Mouse (Mus musculus) hindbrain, embryonic 14.5 days (tissue): ENCODE results near the gene Fbxl17. TPM values are rescaled to one million over a fixed set of nuclear protein-coding genes. Genes with fewer than 3 reads are reported as not detected.

Experiments
- ATAC-seq: fragments of 200-750 bp; cut with Nextera tagmentation; 2 replicates; pipeline ENCODE4 v1.8.0; 2017; ENCODE audit warnings: moderate number of reproducible peaks, mild to moderate bottlenecking, moderate TSS enrichment, moderate library complexity; ENCODE audit not compliant: low FRiP score
- DNase-seq: peaks from one replicate; pipeline ENCODE4 v3.0.0-alpha.2; 2015; ENCODE audit warnings: low spot score
- H3K27ac ChIP-seq: fragments of 300-500 bp; sonication (generic); 2 replicates; pipeline ENCODE4 v1.5.1; 2014; ENCODE audit warnings: mild to moderate bottlenecking, moderate library complexity
- H3K27me3 ChIP-seq: fragments of 300-500 bp; sonication (generic); 2 replicates; pipeline ENCODE4 v1.6.1; 2014; ENCODE audit warnings: mild to moderate bottlenecking, low read length, mixed read lengths; ENCODE audit not compliant: control insufficient read depth, insufficient read depth
- H3K36me3 ChIP-seq: fragments of 300-500 bp; sonication (generic); replicated peaks from 2 replicates; pipeline ENCODE4 v1.6.1; 2014; ENCODE audit not compliant: control insufficient read depth, insufficient read depth
- H3K4me1 ChIP-seq: fragments of 300-500 bp; sonication (generic); replicated peaks from 2 replicates; pipeline ENCODE4 v1.6.1; 2014; ENCODE audit warnings: antibody characterized with exemption, low read length, mixed read lengths; ENCODE audit not compliant: control insufficient read depth, insufficient read depth
- H3K4me2 ChIP-seq: fragments of 300-500 bp; sonication (generic); replicated peaks from 2 replicates; pipeline ENCODE4 v1.6.1; 2014; ENCODE audit warnings: mild to moderate bottlenecking, moderate library complexity
- H3K4me3 ChIP-seq: fragments of 300-500 bp; sonication (generic); replicated peaks from 2 replicates; pipeline ENCODE4 v1.5.1; 2014; ENCODE audit warnings: mild to moderate bottlenecking, low read length
- H3K9ac ChIP-seq: fragments of 300-500 bp; sonication (generic); 2 replicates; pipeline ENCODE4 v1.6.1; 2014
- H3K9me3 ChIP-seq: fragments of 300-500 bp; sonication (generic); 2 replicates; pipeline ENCODE4 v1.6.1; 2016; ENCODE audit warnings: low read length; ENCODE audit not compliant: control insufficient read depth
- WGBS: fragments of 180-500 bp; shearing (Covaris S2); extraction: QIAGEN DNeasy Blood & Tissue Kit; methylation state at CpG from one replicate; pipeline ENCODE4 v1.1.7; 2014; 5-methylcytosine and 5-hydroxymethylcytosine counted together
- polyA plus RNA-seq: library from polyadenylated mRNA; unstranded; fragments of >200 nt; fragmentation: Nextera tagmentation; extraction: Ambion mirVana; gene quantifications from 2 replicates; pipeline ENCODE4 v1.2.1, GENCODE M21; 2014

Fbxl17 gene
- polyA plus RNA-seq, 1 experiment from 2014 or later = 14.5 TPM

DNA sequence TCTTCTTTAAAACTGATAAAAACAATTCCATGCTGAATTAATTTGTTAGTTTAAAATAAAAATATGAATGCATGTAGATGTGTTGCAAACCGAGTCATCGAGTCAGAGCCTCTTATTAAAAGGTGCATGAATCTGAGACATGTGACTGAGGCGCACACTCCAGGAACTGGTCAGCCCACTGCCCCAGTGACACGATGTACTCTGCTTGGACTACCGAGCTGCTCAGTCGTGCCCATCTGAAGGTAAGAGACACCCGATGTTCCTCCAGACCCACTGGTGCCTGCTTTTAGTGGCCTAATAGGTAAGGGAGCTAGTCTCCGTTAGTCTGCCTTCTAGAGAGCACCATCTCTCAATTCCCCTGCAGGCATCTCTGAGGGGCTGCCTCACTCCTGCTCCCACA is 100.0 kb downstream of the Fbxl17 start:
- ATAC-seq (no peak), DNase-seq (no peak)
- Histone ChIP-seq H3K36me3 (no peaks in the 10 kb centered on the region), H3K9me3 (no peaks in the 10 kb centered on the region), H3K4me1 (peaks cover 13% of the 10 kb centered on the region), H3K4me3 (no peak overlapping the region), H3K27ac (no peak overlapping the region), H3K9ac (no peak overlapping the region), H3K27me3 (no peaks in the 10 kb centered on the region), H3K4me2 (no peak overlapping the region)
- WGBS = 92% methylated on average over 8 of the region's 8 CpGs

DNA sequence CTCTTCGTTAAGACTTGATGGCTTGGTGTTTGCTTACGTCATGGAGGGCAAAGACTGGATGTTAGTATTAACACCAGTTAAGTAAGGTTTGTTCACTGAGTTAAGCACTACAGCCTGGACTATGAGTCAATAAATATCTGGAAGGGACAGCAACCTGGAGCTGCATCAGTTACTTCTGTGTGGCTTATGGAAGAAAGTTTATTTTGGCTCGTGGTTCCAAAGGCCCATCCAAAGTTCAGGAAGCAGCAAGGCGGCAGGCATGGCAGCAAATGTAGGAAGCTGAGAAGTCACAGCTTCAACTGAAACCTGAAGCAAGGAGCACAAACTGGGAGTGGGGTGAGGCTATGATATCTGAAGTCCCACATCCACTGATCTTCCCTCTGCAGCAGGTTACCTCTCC is 108.3 kb downstream of the Fbxl17 start:
- Histone ChIP-seq H3K36me3 (no peaks in the 10 kb centered on the region), H3K27me3 (no peaks in the 10 kb centered on the region), H3K9ac (no peak overlapping the region), H3K4me1 (no peaks in the 10 kb centered on the region), H3K4me3 (no peak overlapping the region), H3K4me2 (no peak overlapping the region), H3K9me3 (no peaks in the 10 kb centered on the region), H3K27ac (no peak overlapping the region)
- ATAC-seq = no peak
- no peak for DNase-seq
- WGBS = 87% methylated on average over 4 of the region's 4 CpGs

DNA sequence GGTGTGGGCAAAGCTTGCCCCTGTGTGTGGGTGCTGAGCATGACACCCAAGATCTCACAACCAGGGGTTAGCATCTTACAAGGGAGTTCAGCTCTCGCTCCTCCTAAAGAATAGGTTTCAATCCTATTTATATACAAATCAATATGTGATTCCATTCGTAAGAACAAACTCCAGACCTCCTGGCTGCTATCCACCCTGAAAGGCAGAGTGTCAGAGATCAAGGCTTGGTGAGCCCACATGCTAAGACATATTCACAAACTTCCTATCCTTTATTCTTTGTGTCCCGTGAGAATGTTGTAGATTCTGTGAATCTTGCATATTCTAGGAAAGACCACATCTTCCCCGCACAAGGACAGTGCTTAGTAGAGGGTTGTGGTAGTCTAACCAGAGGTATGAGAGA is 108.9 kb downstream of the Fbxl17 start:
- Histone ChIP-seq H3K4me2 (no peak overlapping the region), H3K36me3 (no peaks in the 10 kb centered on the region), H3K27me3 (no peaks in the 10 kb centered on the region), H3K4me3 (no peak overlapping the region), H3K4me1 (no peaks in the 10 kb centered on the region), H3K27ac (no peak overlapping the region), H3K9ac (no peak overlapping the region), H3K9me3 (no peaks in the 10 kb centered on the region)
- ATAC-seq = no peak
- 78% methylated on average over 4 of the region's 4 CpGs for WGBS
- DNase-seq = no peak

DNA sequence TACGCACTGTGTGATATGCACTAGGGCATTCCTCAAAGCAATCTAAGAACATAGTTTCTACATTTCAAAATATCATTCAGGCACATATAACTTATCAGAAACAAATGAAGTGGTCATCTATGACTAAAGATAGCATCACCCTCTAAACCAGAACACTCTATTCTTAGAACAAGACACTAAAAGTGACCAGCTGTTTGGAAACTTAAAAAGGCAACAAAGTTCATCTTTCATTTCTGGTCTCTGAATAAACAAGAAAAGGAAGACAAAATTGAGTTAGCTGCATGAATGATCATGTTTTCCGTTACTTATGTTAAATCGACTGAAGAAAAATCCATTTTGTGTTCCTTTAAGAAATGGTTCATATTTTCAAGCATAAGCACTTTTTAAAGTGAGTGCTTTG is 128.8 kb downstream of the Fbxl17 start:
- ATAC-seq (no peak), DNase-seq (no peak)
- Histone ChIP-seq H3K27ac (no peak overlapping the region), H3K9me3 (peaks cover 5% of the 10 kb centered on the region; the same call in 1 of the 2 replicates), H3K4me2 (no peak overlapping the region), H3K4me3 (no peak overlapping the region), H3K4me1 (no peaks in the 10 kb centered on the region), H3K36me3 (no peaks in the 10 kb centered on the region; the same call in 1 of the 2 replicates), H3K9ac (no peak overlapping the region), H3K27me3 (no peaks in the 10 kb centered on the region)
- 59% methylated on average over 3 of the region's 3 CpGs for WGBS

DNA sequence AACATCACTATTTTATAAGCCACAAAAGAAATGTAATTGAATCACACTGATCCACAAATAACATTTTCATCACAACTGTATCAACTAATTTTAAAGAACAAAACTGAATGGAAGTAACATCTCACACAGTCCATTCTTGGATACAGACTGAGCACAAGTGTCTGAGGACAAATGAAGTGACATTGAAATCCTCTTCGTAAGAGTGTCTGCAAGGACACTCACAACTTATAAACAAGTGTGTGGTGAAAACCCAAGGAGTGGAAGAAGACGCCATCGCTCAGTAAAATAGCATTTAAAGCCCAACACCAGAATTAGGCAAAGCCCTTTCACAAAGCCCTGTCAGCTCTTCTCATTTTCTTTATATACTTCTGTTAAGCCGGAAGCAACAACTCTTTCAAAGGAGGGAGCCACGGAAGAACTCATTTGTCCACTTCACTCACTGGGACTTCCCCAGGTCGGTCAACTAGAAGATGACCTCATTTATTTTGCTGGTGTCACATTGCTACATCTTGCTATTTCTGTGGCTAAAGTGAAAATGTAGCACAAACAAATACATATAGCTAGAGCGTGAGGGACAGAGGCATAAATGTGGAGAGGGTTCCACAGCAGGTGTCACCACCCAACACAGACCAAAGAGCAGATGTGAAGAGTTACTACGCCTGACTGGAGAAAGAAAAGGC is 130.0 kb downstream of the Fbxl17 start:
- Histone ChIP-seq H3K27ac (no peak overlapping the region), H3K36me3 (no peaks in the 10 kb centered on the region), H3K9me3 (no peaks in the 10 kb centered on the region), H3K9ac (no peak overlapping the region), H3K27me3 (no peaks in the 10 kb centered on the region), H3K4me3 (no peak overlapping the region), H3K4me2 (no peak overlapping the region), H3K4me1 (no peaks in the 10 kb centered on the region)
- ATAC-seq (no peak), DNase-seq (no peak)
- 57% methylated on average over 8 of the region's 8 CpGs for WGBS

DNA sequence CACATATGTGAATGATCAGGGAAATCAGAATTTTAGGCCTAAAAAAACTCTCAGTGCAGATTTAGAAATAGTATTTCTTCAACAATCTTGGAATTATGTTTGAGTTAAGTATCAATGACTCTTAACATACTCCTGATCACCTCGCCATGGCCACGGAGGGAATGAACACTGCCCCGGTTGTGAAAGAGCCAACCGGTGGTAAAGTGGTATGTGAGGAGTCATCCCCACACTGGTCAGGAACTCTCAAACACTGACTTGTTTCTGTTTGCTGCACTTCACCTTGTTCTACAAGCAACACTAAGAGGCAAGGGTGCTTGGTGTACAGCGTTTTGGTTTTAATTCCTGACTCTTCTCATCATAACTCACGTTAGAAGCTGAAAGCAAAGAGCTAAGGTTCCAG is 132.3 kb downstream of the Fbxl17 start:
- Histone ChIP-seq H3K27ac (no peak overlapping the region), H3K9me3 (no peaks in the 10 kb centered on the region), H3K4me1 (no peaks in the 10 kb centered on the region), H3K4me3 (no peak overlapping the region), H3K27me3 (no peaks in the 10 kb centered on the region), H3K9ac (no peak overlapping the region), H3K4me2 (no peak overlapping the region), H3K36me3 (no peaks in the 10 kb centered on the region)
- DNase-seq (no peak), ATAC-seq (no peak)
- 91% methylated on average over 6 of the region's 6 CpGs for WGBS

DNA sequence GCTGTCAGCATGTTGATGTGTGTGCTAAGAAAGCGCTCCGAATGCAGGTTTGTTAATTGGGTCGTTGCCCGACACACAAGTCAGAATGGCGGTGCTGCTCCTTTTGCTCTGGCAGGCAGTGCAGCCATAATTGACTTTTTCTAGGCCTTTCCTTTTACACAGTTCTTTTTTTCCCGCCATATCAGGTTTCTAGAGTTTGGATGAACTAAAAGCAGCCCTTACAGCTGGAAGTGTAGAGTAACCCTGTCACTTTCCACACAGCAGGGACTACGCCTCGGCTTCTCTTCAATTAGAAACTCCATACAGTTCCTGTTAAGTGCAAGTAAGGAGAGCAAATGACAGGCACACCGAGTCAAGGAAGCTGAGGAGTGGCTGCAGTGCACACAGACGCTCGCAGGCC is 133.8 kb downstream of the Fbxl17 start:
- WGBS = 58% methylated on average over 11 of the region's 11 CpGs
- ATAC-seq = no peak
- Histone ChIP-seq H3K9ac (no peak overlapping the region), H3K36me3 (no peaks in the 10 kb centered on the region), H3K4me3 (no peak overlapping the region), H3K27me3 (no peaks in the 10 kb centered on the region), H3K27ac (no peak overlapping the region), H3K4me1 (no peaks in the 10 kb centered on the region), H3K4me2 (no peak overlapping the region), H3K9me3 (no peaks in the 10 kb centered on the region)
- no peak for DNase-seq

DNA sequence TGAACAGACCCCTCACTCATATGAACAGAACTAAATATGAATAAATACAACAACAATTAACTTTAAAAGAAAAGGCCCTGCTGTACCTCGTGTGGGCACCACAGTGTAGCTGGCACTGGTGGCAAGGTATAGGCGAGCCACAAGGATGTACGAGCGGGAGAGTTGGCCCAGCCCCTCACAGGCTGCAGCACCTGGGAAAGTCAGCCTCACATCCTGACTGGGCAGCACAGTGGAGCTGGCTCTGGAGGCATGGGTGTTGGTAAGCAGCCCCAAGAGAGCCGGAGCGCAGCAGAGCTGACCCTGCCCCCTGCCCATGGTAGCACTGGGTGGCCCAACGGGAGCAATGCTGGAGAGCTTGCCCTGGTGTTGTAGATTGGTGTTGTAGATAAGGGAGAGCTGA is 135.2 kb downstream of the Fbxl17 start:
- no peaks in the 10 kb centered on the region for H3K36me3 ChIP-seq
- no peak overlapping the region for H3K27ac ChIP-seq
- WGBS = 96% methylated on average over 7 of the region's 7 CpGs
- no peaks in the 10 kb centered on the region for H3K9me3 ChIP-seq
- DNase-seq (no peak), ATAC-seq (no peak)
- H3K4me1 ChIP-seq = 0 out of 2 replicates have a peak, but pooled peaks cover 3% of the 10 kb centered on the region
- H3K4me3 ChIP-seq = no peak overlapping the region
- H3K9ac ChIP-seq = no peak overlapping the region
- no peak overlapping the region for H3K4me2 ChIP-seq
- H3K27me3 ChIP-seq = no peaks in the 10 kb centered on the region

DNA sequence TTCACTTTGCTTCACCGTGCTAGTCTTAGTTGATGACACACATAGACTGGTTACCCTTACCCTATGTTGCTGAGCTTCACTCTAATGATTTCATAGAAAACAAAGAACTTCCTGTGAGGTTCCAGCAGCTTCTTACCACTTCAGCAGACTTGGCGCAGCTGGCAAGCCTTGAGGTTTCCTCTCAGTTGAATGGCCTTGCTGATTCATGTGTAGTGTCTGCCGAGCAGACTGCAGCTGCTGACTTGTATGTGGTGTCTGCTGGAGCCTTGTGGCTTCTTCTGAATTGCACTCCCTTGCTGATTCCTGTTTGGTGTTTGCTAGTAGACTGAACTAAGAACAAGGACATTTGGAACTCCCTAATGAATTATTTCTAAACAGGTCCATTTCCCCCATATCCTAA is 137.6 kb downstream of the Fbxl17 start:
- Histone ChIP-seq H3K9ac (no peak overlapping the region), H3K4me3 (no peak overlapping the region), H3K4me1 (0 out of 2 replicates have a peak, but pooled peaks cover 3% of the 10 kb centered on the region), H3K4me2 (no peak overlapping the region), H3K27ac (no peak overlapping the region), H3K9me3 (no peaks in the 10 kb centered on the region), H3K27me3 (no peaks in the 10 kb centered on the region), H3K36me3 (no peaks in the 10 kb centered on the region)
- 80% methylated on average over 3 of the region's 3 CpGs for WGBS
- DNase-seq (no peak), ATAC-seq (no peak)

DNA sequence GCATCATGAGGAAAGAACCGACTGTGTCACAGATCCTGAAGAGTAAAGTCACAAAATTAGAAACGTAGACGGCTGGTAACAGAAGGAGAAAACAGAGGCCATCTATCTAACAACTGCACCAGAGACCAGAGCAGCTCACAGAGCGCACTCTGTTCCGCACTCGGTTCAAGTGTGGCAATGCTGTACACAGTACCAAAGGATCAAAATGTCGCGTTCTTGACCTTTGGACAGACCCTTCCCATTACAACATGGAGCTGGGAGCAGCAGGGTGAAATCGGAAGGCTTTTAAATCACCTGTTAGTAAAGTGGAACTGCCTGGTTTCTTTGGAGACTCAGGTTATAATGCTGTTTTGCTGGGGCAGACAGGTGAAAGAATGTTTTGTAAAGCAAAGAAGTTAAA is 138.1 kb downstream of the Fbxl17 start:
- H3K4me3 ChIP-seq = no peak overlapping the region
- H3K4me2 ChIP-seq = no peak overlapping the region
- H3K4me1 ChIP-seq = 0 out of 2 replicates have a peak, but pooled peaks cover 3% of the 10 kb centered on the region
- H3K27ac ChIP-seq = no peak overlapping the region
- no peaks in the 10 kb centered on the region for H3K9me3 ChIP-seq
- H3K36me3 ChIP-seq = no peaks in the 10 kb centered on the region
- DNase-seq (no peak), ATAC-seq (no peak)
- H3K27me3 ChIP-seq = no peaks in the 10 kb centered on the region
- whole genome bisulfite sequencing = 91% methylated on average over 9 of the region's 9 CpGs
- H3K9ac ChIP-seq = no peak overlapping the region
